Mouse (Mus musculus) Patski (cell line): ENCODE data around the gene 0610030E20Rik. TPM values are rescaled to one million over a fixed set of nuclear protein-coding genes. Genes with fewer than 3 reads are reported as not detected.

Source experiments
- ATAC-seq: fragments of 100-300 bp; one replicate; pipeline ENCODE4 v1.8.0; 2021
- CTCF ChIA-PET: fragments of 350-600 bp; sonication (Branson Sonifier 250); formaldehyde crosslinking; loops from one replicate; lab custom pipeline; 2022; ENCODE audit warnings: inconsistent platforms; lab: Charles Lee
- POLR2A ChIA-PET: fragments of 350-600 bp; sonication (Branson Sonifier 250); formaldehyde crosslinking; loops from one replicate; lab custom pipeline; 2022; ENCODE audit warnings: antibody characterized with exemption, inconsistent platforms; lab: Charles Lee
- DNase-seq: peaks from one replicate; pipeline ENCODE4 v3.0.0-alpha.2; 2011; ENCODE audit warnings: low read depth, low spot score
- H3K27me3 ChIP-seq: fragments of 371-371 bp; one replicate; pipeline ENCODE4 v1.5.1; 2021
- CTCF ChIP-seq: fragments of 100-300 bp; IDR thresholded peaks from one replicate; pipeline ENCODE4 v1.5.1; 2021
- in situ Hi-C: fragments of 300-500 bp; cut with MboI; formaldehyde crosslinking; loops from 3 replicates; pipeline ENCODE4 v1.11.1; 2018; ENCODE audit warnings: low pct_unique_long_range_greater_than_20kb, mixed read lengths
- polyA plus RNA-seq: library from polyadenylated mRNA; unstranded; gene quantifications from one replicate; pipeline ENCODE4 v1.2.3, GENCODE M21; 2021

0610030E20Rik gene
- polyA plus RNA-seq, 1 experiment from 2014 or later, result 13.8 TPM

DNA sequence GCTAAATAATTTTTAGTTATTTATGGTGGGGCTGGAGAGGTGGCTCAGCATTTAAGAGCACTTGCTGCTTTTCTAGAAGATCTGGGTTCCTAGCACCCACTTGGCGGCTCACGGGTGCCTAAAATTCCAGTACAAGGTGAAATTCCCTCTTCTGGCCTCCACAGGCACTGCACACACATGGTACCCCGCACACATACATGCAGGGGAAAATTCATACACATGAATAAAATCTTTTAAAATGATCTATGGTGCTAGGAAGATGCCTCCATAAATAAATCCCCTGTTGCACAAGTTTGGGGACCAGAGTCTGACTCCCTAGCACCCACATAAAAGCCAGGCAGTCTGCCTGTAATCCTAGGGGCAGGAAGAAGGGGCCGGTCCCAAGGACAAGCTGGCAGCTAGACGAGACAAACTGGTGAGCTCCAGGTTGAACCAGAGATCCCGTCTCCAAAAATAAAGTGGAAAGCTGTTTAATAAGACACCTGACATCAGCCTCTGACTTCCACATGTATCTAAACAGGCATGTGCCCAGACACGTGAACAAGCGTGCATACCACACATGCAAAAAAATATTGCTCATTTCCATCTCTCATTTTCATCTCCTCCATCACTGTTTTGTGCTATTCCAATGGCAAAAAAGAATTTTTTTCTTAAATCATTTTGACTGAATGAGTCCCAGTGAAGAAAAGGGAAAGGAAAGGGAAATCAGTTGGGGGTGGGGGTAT is 31.6 kb downstream of the 0610030E20Rik start:
- in situ Hi-C loops, result no loop called here
- CTCF ChIA-PET, result interaction anchor here (1.3 to 1.8 kb wide), 3 partner anchors 9 to 16 kb away, joined by 3 to 7 read pairs (median 3); no protein-coding TSS in a partner anchor
- no peaks in the 10 kb centered on the region for H3K27me3 ChIP-seq
- TF ChIP-seq CTCF, result no peak
- ATAC-seq (no peak), DNase-seq (no peak)
- POLR2A ChIA-PET, result interaction anchor here (2.3 kb wide), 1 partner anchor 11 kb away, joined by 7 read pairs; no protein-coding TSS in a partner anchor

DNA sequence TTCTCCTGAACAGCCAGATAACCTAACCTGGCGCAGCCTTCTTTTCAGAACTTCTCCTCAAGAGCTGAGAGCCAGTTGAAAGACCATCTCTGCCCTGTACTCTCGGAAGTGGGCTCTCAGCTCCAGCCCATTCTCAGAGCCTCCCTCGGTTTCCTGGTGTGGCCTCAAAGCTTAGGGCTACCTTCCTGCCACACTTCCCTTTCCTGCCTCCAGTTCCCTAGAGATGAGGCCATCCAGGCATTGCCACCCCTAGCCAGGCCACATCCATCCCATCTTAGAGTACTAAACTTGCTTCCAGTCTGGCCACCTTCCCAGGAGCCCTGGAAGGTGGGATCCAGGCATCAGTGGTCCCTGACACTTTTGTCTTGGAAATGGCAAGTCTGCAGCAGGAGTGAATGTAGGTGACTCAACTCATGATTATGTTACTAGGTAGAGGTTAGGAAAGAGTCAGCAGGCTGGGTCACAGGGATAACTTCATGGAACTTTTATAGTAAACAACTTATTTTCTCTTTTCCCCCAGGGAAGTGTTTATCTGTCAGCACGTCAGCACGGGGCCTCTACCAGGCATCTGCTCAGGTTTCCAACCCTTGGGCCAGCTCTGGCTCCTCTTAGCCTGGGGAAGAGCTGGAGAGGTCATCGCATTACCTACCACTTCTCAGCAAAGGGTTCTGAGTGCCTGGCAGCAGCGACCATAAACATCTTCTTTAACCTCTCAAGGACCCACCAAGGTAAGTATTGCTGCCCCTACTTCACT is 32.4 kb downstream of the 0610030E20Rik start:
- ATAC-seq (peak; percentile 46), DNase-seq (no peak)
- in situ Hi-C loops, result no loop called here
- no peak for TF ChIP-seq CTCF
- CTCF ChIA-PET, result interaction anchor here (1.2 to 2.2 kb wide), 6 partner anchors 10 to 161 kb away, joined by 3 to 11 read pairs (median 3); partner anchors contain the start of gene Vamp8
- POLR2A ChIA-PET, result interaction anchor here (0.9 to 2.3 kb wide), 4 partner anchors 10 to 33 kb away, joined by 3 to 7 read pairs (median 3); no protein-coding TSS in a partner anchor
- H3K27me3 ChIP-seq, result no peaks in the 10 kb centered on the region

- in situ Hi-C loops, result no loop called here
Observed at GRCm38 (mm10) chr6:72380131-72380770, 33.1 kb downstream of the 0610030E20Rik start, which contains the start of gene Vamp5. Gene Vamp5, minus strand, starts transcription at chr6:72380468.

GRCm38 (mm10) chr6:72382494-72382893 is 35.4 kb downstream of the 0610030E20Rik start:
- ATAC-seq (no peak), DNase-seq (no peak)
- in situ Hi-C loops, result no loop called here
- H3K27me3 ChIP-seq, result no peaks in the 10 kb centered on the region
- ChIA-PET POLR2A (no interaction called here), CTCF (no interaction called here)
- TF ChIP-seq CTCF, result no peak

More at GRCm38 (mm10) chr6:72380131-72380770, 33.1 kb downstream of the 0610030E20Rik start, which contains the start of gene Vamp5:
- DNase-seq (no peak), ATAC-seq (peak; percentile 76)
- TF ChIP-seq CTCF, result peak; percentile 88
- ChIA-PET POLR2A (interaction anchor here (0.9 to 2.3 kb wide), 4 partner anchors 9 to 34 kb away, joined by 3 to 7 read pairs (median 3); no protein-coding TSS in a partner anchor), CTCF (interaction anchor here (1.1 to 2.2 kb wide), 6 partner anchors 9 to 160 kb away, joined by 3 to 11 read pairs (median 4); partner anchors contain the start of gene Vamp8)
- H3K27me3 ChIP-seq, result no peaks in the 10 kb centered on the region

DNA sequence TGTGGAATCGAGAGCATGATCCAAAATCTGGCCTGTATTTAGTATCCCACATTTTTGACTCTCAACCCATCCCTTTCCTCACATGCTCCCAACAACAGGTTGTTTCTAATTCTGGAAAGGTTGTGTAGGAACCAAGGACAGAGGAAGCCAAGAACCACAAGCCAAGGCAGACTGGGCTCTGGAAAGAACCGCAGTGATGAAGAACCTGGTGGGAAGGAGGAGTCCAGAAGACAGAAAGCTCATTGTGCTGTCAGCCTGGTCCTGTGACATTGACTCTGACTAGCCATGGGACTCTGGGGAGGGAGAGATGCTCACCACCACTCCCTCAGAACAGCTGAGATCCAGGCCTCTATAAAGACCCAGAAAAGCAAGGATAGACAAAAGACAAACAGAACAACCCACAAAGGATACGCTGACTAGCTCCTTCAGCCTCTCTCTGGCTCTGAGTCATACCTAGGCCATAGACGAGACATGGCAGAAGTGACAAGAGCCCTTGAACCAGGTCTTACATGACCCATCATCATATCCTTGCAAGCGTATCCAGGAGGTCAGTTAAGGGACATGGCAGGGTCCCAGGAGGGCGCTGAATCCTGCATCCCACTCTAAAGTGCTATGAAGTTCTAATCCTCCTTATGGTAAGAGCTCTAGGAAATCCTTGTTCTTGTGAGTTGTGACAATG is 36.2 kb downstream of the 0610030E20Rik start:
- in situ Hi-C loops, result no loop called here
- no peak for ATAC-seq

GRCm38 (mm10) chr6:72383952-72384351 is 36.8 kb downstream of the 0610030E20Rik start:
- no peak for TF ChIP-seq CTCF
- no peak for DNase-seq
- ChIA-PET POLR2A (no interaction called here), CTCF (no interaction called here)
- no peaks in the 10 kb centered on the region for H3K27me3 ChIP-seq
- in situ Hi-C loops, result no loop called here
- ATAC-seq, result no peak

More for the DNA sequence above, 36.2 kb downstream of the 0610030E20Rik start:
- TF ChIP-seq CTCF, result no peak
- H3K27me3 ChIP-seq, result no peaks in the 10 kb centered on the region
- DNase-seq, result no peak
- CTCF ChIA-PET, result no interaction called here
- POLR2A ChIA-PET, result interaction anchor here (0.6 kb wide), 1 partner anchor 9 kb away, joined by 6 read pairs; no protein-coding TSS in a partner anchor

GRCm38 (mm10) chr6:72385258-72385657 is 38.1 kb downstream of the 0610030E20Rik start:
- no peak for DNase-seq
- ATAC-seq, result no peak
- no peaks in the 10 kb centered on the region for H3K27me3 ChIP-seq
- ChIA-PET CTCF (no interaction called here), POLR2A (no interaction called here)
- no peak for TF ChIP-seq CTCF
- in situ Hi-C loops, result no loop called here

GRCm38 (mm10) chr6:72386561-72386960 is 39.4 kb downstream of the 0610030E20Rik start:
- TF ChIP-seq CTCF, result no peak
- CTCF ChIA-PET, result no interaction called here
- POLR2A ChIA-PET, result no interaction called here
- H3K27me3 ChIP-seq, result no peaks in the 10 kb centered on the region
- DNase-seq (no peak), ATAC-seq (no peak)
- in situ Hi-C loops, result no loop called here

DNA sequence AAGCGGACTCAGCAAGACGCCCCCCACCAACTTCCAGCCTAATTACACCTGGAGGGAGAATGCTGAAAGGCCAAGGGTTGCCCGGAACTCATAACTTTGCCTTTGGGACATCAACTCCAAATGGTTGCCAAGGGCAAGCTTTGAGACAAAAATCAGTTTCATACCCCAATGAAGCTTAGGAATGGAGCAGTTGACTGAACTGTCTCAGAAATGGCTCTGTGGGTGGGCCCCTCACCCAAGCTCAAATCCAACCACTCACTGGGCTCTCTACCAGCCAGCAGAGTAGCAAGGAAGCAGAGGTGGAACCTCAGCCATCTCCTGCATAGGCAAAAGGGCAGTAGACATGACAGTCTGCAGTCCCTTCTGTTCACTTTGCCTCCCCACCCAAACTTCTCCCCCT is 40.7 kb downstream of the 0610030E20Rik start:
- no peak for ATAC-seq
- ChIA-PET POLR2A (interaction anchor here (0.9 kb wide), 1 partner anchor 43 kb away, joined by 3 read pairs; the partner anchor contains the start of gene Usp39), CTCF (no interaction called here)
- TF ChIP-seq CTCF, result no peak
- no peaks in the 10 kb centered on the region for H3K27me3 ChIP-seq
- DNase-seq, result no peak
- in situ Hi-C loops, result no loop called here
